Mouse (Mus musculus): ENCODE measurements around the gene Pld1.

The Pld1 gene

DNA sequence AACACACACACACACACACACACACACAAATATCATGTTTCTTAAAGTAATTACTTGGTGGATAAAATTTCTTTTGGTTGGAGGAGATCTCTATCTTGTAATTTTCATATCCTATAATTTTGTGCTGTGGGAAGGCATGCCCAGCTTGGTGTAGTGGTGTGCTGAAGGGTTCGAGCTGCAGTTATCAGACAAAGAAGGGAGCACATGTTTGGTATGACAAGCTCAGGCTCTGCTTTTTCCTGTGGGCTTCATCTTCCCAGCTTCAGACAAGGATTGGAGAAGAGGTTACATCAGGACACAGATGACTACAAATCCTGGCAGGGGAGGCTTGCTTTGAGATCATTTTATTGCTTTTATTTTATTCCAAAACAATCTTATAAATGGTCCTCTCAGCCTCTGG is 166.5 kb downstream of the Pld1 start:
- no peak for TF ChIP-seq GATA4 (IDR thresholded peaks at IDR 0.05; ENCODE audit: insufficient replicate concordance, low read length)

DNA sequence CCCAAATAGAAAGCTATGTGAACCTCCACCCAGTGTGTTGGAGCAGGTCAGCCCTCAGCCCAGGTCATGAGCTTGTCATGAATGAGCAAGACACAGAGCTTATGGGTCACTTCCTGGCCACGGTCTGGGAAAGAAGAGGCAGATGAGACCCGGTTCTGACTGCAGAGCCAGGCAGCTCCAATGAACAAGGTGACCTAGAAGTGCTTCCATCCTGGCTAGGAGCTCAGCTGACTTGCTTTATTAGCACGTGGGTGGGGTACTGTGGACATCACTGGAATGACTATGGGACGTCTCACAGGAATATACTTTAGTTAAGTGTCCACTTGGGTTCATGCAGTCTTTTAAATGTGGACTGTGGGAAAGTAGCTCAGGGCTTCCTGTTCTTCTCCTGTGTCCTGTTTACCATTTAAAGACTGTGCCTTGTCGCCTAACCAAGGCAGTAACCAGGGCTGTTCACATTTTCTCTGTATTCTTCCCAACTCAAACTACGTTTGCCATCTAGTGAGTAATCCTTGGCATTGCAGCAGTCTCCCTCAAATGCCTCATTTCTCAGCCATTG is 169.0 kb downstream of the Pld1 start:
- no peak for TF ChIP-seq GATA4 (IDR thresholded peaks at IDR 0.05; ENCODE audit: insufficient replicate concordance, low read length)

DNA sequence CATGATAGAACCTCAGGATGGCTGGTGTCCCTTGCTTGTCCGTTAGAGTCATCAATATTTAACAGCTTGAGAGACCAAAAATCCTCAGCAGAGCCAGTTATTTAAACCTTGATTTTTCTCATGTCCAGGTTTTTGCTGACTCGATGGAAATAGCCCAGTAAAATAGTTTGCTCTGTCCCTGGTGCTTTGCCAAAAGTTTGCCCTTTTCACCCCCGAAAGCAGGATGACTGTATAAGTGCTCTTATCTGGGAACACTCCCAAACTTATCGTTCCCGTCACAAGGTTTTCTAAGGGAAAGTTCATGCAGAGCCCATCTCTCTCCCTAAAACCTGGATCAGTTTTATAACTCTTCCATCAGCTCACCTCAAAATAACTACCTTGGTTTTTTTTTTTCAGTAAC is 173.0 kb downstream of the Pld1 start:
- peak; percentile 39; the same call in 1 of the 2 replicates for TF ChIP-seq GATA4 (IDR thresholded peaks at IDR 0.05; ENCODE audit: insufficient replicate concordance, low read length)

DNA sequence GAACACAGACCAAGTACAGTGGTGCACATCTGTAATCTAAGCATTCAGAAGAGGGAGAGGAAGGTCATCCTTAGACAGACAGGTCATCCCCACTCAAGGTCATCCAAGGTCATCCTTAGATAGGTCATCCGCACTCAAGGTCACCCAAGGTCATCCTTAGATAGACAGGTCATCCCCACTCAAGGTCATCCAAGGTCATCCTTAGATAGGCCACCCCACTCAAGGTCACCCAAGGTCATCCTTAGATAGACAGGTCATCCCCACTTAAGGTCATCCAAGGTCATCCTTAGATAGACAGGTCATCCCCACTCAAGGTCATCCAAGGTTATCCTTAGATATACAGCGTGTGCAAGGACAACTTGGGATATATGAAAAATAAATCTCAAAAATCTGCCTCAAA is 175.4 kb downstream of the Pld1 start:
- no peak for TF ChIP-seq GATA4 (IDR thresholded peaks at IDR 0.05; ENCODE audit: insufficient replicate concordance, low read length)

DNA sequence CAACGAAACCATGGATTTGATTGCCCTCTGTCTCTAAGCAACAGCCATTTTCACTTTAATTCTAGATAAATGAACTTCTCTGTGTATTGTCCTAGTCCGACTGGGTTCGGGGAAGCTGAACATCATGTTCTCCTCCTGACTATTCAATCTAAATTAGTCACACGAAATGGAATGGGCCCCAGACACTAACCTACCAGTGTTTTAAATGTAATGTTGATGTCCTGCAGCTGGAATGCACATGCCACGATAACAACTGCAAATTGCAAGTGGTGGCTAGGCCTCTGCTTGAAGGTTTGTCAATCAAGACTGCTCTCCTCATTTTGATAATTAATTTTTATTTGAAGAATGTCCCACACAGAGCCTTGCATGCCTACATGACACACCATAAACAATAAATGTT is 203.2 kb downstream of the Pld1 start:
- TF ChIP-seq GATA4 (IDR thresholded peaks at IDR 0.05; ENCODE audit: insufficient replicate concordance, low read length), result no peak

DNA sequence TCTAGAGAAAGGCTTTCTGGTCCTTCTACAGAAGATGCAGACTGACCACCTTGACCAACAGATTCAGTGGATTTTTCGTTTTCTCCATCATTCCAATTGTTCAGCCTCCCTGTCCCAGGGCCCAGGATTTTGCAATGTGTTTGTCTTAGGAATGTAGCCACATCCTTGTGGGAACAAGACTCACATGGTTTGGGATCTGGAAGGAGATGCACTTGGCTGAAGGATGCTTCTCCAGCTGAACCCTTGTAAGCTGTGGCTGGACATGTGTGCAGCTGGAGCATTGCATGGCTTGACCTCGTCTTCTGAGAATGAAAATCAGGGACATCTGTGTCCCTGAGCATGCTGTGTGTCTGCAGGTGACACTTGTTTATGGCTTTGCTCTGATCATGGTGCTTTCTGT is 203.6 kb downstream of the Pld1 start:
- TF ChIP-seq GATA4 (IDR thresholded peaks at IDR 0.05; ENCODE audit: insufficient replicate concordance, low read length), result no peak

DNA sequence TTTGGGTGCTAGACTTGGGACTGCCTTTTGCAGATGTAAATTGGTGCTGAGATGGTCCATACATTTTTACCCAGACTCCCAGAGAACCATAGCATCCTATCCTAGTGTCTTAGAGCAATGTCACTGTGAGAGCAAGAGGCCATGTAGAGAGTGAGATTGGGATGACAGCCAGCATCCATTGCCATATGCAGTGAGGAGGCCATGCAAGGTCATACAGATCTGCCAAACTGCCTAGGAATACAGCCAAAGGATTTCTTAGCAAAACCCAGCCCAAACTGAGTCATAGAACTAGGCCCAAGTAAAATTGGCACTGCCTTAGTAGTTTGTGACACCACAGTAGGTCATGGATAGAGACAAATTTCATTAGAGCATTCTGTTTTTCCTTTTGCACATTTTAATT is 206.2 kb downstream of the Pld1 start:
- no peak for TF ChIP-seq GATA4 (IDR thresholded peaks at IDR 0.05; ENCODE audit: insufficient replicate concordance, low read length)

DNA sequence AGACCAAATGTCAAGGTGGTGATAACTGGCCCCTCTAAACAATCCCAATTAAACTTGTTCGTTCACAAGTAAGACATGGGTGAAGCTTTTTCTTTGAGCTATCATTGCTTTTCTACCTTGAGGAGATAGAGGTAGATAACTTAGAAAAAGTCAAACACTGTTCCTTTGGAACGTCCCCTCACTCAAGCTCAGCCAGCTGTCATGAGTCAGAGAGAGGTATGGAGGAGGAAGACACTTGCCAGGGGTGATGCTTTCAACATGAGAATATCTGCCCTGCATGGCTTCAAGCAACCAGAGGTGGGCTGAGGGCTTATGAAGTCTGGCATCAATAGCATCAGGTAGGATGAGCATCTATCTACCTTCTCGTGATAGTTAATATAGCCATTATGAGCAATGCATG is 207.0 kb downstream of the Pld1 start:
- no peak for TF ChIP-seq GATA4 (IDR thresholded peaks at IDR 0.05; ENCODE audit: insufficient replicate concordance, low read length)

DNA sequence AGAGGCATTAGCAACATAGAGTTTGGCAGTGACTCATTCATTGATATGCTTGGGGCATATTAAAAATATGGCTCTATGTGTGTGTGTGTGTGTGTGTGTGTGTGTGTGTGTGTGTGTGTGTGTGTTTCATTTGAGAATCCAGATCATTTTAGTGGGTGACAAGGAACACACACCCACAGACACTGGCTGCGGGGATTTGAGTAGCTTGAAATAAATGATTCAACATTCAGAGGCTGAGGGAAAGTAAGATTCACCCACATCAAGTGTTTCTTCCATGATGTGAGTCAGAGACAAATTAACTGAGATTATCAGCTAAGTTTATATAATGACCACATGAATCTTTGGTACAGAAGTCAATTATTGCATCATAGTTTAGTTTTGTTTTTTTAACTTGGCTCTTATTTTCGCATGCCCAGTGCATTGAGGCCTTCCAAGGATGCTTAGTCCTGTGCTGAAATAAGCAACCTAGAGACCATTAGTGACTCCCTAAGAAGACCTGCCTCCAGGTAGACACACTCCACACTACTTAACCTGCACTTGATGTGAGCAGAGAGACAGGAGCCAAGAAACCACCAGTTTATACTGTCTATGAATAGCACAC is 211.3 kb downstream of the Pld1 start:
- TF ChIP-seq GATA4 (IDR thresholded peaks at IDR 0.05; ENCODE audit: insufficient replicate concordance, low read length), result no peak

DNA sequence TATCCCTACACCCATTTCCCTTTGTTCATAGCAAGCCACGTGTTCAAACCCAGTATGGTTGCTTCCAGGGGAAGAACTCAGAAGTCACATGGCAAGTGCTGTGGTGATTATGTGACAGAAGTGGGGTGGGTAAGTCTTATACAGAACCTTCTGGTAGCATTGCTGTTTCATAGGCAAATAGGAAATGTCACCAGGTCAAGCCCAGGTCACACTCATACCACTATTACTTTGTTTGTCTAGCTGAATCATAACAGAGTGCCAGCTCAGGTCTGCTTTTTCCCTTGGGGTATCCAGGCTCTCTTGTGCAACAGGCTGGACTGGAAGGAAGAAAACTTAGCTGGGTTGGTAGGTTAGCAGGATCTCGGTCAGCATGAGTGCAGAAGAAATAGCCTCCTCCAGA is 219.5 kb downstream of the Pld1 start:
- no peak for TF ChIP-seq GATA4 (IDR thresholded peaks at IDR 0.05; ENCODE audit: insufficient replicate concordance, low read length)

DNA sequence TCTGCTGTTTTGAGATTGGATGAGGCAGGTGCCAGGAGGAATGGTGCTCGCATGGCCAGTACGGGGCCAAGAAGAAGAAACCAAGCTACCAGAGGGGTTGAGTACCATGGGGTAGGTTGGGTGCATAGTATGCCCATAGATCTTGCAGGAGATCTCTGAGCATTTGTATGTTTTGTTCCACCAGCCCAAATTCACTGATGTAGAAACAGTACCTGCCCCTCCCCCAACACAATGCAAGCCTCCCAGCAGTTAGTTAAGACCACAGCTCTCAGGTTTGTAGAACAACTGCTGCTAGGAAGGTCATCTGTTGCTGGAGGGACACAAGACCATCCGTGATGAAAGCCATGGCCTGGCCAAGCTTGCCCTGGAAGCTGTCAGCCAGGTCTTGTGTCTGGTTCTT is 220.4 kb downstream of the Pld1 start:
- no peak for TF ChIP-seq GATA4 (IDR thresholded peaks at IDR 0.05; ENCODE audit: insufficient replicate concordance, low read length)

DNA sequence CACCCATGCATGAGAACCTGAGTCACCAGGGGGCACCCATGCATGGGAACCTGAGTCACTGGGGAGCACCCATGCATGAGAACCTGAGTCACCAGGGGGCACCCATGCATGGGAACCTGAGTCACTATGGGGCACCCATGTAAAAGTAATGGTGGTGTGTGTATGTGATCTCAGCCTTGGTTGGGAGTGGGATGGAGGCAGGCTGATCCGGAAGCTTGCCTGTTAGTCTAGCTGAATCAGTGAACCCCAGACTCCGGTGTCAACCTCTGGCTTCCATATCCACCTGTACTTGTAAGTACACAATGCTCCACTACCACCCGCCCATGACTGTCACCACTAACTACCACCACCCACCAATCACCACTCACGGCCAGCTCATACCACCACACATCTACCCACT is 223.9 kb downstream of the Pld1 start:
- TF ChIP-seq GATA4 (IDR thresholded peaks at IDR 0.05; ENCODE audit: insufficient replicate concordance, low read length), result no peak

DNA sequence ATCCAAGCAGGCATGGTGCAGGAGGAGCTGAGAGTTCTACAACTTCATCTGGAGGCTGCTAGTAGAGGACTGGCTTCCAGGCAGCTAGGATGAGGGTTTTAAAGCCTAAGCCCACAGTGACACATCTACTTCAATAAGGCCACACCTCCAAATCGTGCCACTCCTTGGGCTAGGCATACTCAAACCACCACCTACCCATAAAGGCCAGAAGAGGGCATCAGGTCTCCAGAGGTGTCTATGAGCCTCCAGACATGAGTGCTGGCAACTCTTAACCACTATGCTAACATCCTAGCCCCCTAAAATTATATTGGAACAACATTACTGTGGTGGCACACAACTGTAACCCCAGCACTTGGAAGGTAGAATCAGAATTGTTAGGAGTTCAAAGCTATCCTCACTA is 226.2 kb downstream of the Pld1 start:
- TF ChIP-seq GATA4 (IDR thresholded peaks at IDR 0.05; ENCODE audit: insufficient replicate concordance, low read length), result no peak

DNA sequence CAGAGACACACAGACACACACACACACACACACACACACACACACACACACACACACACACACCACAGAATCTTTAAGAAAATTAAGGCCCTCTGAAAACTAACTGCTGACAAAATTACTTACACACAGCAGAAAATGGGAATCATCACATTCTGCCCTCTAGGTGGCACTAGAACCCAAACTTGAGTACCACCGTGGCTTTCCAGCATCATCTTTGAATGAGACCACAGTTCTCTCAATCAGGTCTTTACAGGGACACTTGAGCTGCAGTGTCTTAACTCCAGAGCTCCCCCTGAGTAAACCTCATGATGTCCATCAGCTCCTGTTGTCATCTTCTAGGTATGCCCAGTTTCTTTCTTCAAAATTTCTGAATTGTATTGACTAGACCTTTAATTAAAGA is 227.1 kb downstream of the Pld1 start:
- no peak for TF ChIP-seq GATA4 (IDR thresholded peaks at IDR 0.05; ENCODE audit: insufficient replicate concordance, low read length)

DNA sequence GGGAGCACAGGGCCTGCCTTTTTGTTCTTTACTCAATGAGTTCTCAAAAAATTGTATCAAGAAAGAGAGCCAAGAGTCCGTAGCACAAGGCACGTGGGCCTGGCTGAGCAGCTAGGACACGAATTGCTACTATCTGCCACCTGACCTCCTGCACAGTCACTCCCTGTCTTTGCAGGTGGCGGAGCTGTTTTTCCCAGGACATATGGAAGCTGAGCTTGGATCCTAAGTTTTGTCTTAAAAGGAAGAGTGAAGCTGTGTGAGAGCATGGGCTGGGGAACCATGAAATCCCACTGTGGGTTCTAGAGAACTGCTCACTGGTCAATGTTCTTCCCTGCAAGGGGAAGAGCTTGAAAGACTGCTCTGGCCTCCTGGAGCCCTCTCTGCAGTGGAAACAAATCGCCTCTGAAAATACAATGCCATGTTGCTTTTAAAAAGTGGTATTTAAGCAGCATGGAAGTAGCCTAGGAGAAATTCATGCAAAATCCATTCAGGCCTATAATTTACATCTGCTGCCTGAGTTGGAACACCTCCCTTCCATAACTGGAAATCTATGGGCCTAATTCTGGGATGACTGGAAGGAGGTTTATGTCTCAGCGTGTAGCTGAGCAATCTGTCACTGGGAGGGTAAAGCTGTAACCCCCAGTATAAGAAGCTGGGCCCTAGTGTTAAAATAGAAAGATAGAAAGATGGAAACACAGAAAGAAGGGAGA is 229.5 kb downstream of the Pld1 start:
- TF ChIP-seq GATA4 (IDR thresholded peaks at IDR 0.05; ENCODE audit: insufficient replicate concordance, low read length), result no peak

DNA sequence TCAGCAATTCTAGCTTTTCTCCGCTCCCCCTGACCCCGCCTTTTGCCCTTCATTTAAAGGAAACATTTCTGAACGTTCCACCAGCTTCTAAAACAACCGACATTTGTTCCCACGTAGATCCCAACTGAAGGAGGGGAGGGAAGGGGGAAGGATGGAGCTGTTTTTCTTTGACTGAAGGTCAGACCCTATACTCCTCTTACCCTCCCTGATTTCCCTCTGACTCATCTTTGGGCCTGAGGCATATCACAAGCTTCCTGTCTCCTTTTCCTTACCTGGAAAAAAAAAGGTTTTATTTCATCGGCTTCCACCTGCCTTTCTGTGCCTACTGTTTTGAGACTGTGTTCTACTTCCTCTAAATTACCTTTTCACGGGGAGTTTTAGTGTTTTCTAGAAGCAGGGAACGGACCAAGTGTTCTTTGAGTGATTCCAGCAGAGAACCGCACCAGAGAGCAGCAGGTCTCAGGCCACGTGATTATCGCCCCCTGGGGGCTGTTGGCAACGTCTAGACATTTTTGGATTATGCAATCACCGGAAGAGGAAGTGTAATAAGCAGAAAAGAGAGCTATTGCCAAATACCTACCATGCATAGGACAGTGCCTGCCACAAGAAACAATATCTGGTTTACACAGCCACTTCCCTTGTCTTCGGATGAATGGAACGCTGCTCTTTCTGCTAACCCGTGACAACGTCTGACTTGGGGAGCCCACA is 232.6 kb downstream of the Pld1 start:
- TF ChIP-seq GATA4 (IDR thresholded peaks at IDR 0.05; ENCODE audit: insufficient replicate concordance, low read length), result no peak

Measured in liver, adult (tissue).